Mouse (Mus musculus) WW6 (cell line): Measurements from ENCODE around the gene Hormad2.

Source experiments
- DNase-seq: peaks from one replicate; pipeline ENCODE4 v3.0.0-alpha.2; 2013; ENCODE audit warnings: low read depth, low spot score

Gene Hormad2

GRCm38 (mm10) chr11:4340109-4340779 is 100.7 kb downstream of the Hormad2 start:
- no peak for DNase-seq

DNA sequence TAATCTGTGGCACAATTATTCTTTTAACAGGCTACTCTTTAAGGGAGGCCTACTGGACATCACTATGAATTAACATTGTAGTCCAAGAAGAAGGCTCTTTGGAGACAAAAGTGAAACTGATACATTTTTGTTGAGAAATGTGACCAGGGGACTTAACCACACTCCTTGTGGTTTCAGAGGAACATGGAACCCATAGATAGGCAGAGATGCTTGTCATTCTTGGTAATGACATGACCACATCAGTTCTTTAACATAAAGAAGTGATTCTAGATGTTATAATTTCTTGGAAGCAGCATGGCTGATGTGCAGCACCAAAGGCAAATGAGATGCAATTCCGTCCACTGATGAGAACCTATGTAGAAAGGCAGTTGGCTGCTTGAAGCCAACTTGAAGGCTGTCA is 101.6 kb downstream of the Hormad2 start:
- DNase-seq, result no peak

GRCm38 (mm10) chr11:4336693-4337283 is 104.1 kb downstream of the Hormad2 start:
- no peak for DNase-seq

GRCm38 (mm10) chr11:4335810-4336692 is 104.9 kb downstream of the Hormad2 start:
- DNase-seq, result no peak

GRCm38 (mm10) chr11:4332961-4333360 is 107.9 kb downstream of the Hormad2 start:
- no peak for DNase-seq

DNA sequence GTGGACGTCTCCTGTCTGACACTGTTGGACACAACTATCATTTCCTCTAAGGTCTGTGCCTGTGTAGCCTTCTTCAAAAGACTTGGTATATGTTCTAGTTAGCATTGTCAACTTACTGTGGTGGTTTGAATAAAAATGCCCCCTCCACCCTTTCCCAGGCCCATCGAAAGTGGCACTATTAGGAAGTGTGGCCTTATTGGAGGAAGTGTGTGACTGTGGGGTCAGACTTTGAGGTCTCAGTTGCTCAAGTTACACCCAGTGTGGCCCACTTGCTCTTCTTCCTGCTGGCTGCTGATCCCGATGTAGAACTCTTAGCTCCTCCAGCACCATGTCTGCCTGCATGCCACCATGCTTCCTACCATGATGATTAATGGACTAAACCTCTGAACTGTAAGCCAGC is 112.7 kb downstream of the Hormad2 start:
- DNase-seq, result no peak

DNA sequence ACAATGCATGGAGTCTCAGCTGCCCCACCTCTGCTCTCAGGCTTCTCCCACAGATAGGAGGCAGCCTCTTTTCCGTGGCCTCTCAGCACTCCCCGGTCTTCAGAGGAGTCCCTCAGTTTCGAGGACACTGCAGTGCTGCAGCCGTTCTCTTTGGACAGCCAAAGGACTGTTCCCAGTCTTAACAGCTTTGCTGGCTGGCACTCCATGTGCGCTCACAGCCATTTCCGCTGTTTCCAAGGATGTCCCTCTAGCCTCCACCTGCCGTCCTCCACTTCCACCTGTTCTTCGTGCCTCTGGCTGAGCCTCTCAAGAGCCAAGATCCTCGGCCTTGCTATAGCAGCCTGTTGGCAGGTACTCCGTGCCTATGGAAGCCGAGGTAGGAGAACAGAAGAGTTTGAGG is 117.4 kb downstream of the Hormad2 start:
- no peak for DNase-seq

- DNase-seq, result no peak
Observed at GRCm38 (mm10) chr11:4322943-4323342, 118.0 kb downstream of the Hormad2 start.

DNA sequence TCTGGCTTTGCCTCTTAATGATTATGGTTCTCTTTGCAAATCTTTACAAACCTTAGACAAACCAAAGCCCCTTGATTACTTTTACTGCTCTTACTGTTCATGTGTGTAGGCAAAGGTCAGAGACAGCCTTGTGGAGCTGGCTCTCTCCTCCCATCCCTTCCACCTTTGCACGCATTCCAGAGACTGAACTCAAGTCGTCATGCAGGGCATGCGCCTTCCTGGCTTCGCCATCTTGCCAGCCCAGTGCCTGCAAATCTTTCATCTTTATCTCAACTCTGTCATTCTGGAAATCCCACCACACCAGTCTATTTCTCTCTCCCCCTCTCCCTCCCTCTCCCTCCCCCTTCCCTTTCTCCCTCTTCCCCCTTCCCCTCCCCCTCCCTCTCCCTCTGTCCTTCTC is 120.0 kb downstream of the Hormad2 start:
- DNase-seq, result no peak

DNA sequence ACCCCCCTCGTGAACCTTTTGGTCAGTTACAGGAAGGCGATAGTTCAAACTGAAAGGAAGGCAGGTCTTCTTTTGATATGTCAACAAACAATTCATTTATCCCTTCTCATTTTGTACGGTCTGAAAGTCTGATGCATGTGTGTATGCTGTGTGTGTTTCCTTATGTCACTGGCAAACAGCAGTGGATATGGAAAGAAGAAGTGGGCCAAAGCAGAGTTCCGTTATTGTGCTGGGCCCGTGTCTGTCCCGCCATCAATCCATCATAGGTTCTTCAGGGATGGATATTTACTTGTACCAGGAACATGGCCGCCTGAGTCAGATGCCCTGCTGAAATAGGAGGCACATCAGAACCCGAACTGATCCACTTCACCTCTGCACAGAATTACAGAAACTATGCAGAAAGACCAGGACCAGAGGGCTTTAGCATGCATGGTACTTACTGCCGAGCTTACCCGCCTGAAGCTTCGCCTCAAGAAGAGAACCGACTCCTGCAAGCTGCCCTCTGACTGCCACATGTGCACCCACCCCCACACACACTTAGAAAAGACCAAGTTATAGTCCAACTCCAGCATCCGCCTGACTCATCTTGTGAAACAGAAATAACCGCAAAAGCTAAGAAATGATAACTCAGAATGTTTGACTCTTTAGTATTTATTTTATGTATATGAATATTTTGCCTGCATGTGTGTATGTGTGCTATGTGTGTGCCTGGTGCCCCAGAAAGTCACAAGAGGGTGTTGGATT is 121.5 kb downstream of the Hormad2 start:
- no peak for DNase-seq

GRCm38 (mm10) chr11:4318011-4318410 is 122.9 kb downstream of the Hormad2 start:
- no peak for DNase-seq

GRCm38 (mm10) chr11:4317287-4317686 is 123.6 kb downstream of the Hormad2 start:
- no peak for DNase-seq

GRCm38 (mm10) chr11:4312180-4312579 is 128.7 kb downstream of the Hormad2 start:
- DNase-seq, result no peak

- DNase-seq, result no peak
Observed at GRCm38 (mm10) chr11:4310324-4310723, 130.6 kb downstream of the Hormad2 start.

GRCm38 (mm10) chr11:4309613-4310012 is 131.3 kb downstream of the Hormad2 start:
- no peak for DNase-seq

GRCm38 (mm10) chr11:4308514-4309450 is 132.1 kb downstream of the Hormad2 start:
- DNase-seq, result no peak

- DNase-seq, result no peak
Observed at GRCm38 (mm10) chr11:4308060-4308513, 132.8 kb downstream of the Hormad2 start.

GRCm38 (mm10) chr11:4306086-4306485 is 134.8 kb downstream of the Hormad2 start:
- no peak for DNase-seq

- no peak for DNase-seq
Observed at GRCm38 (mm10) chr11:4305090-4305489, 135.8 kb downstream of the Hormad2 start.

GRCm38 (mm10) chr11:4304203-4304602 is 136.7 kb downstream of the Hormad2 start:
- DNase-seq, result no peak

- no peak for DNase-seq
Observed at GRCm38 (mm10) chr11:4303033-4303432, 137.9 kb downstream of the Hormad2 start.
